Mouse (Mus musculus) inflammation-experienced regulatory T-cells, adult 6 months (primary cell): ENCODE data around the gene Osgep. TPM values are rescaled to one million over a fixed set of nuclear protein-coding genes. Genes with fewer than 3 reads are reported as not detected.
"Not testable (repeated sequence)": the region's sequence is repeated elsewhere in the genome, so short reads cannot be mapped to it uniquely, and the experiment has no call there.

ENCODE experiments used
- ATAC-seq: one replicate; pipeline ENCODE4 v1.8.0; 2017
- polyA plus RNA-seq, 3 experiments: library from polyadenylated mRNA; unstranded; fragments of 100-300 nt; shearing (Covaris generic); gene quantifications; one replicate each; pipeline ENCODE4 v1.2.1; 2017

Gene Osgep
- polyA plus RNA-seq: 10 to 100 TPM; 68.7 to 77.3 (median 74.3) TPM

DNA sequence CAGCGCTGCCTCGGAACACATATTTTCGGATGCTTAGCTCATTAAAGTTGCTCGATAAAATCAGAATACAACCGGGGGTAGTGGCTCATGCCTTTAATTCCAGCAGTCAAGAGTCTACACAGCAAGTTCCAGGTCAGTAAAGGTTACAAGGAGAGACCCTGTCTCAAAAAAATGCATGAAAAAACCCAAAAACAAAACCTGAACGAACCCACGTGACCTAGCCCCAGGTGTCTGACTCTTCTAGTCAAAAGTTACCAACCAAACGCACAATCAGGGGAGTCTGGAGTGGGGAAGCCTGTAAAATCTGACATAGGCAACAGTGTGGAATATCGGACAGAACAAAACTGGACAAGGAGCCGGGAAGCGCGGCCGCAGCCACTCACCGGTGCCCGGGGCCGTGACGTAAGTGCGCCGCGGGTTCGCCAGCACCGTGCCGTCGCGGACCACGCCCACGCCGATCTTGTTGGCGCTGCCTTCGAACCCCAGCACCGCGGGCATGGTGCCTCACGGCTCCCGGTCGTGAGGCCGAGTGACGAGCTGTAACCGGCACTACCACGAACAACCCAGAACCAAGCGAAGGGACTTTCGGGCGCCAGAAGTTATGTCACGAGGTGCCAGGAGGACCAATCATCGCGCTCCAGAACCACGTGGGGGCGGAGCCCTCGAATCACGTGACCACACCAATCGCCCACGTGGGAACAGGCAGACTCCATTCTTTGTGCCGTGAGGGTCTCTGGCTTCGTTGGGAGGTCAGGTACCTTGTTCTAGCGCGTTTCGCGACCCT is at the start of gene Osgep, which contains the start of gene Apex1:
Gene Osgep (minus strand): TSS at position 613 of the 784 bp plus-strand sequence.
Gene Apex1 (plus strand): TSS at position 688 of the 784 bp plus-strand sequence.
- peak; percentile 95 for ATAC-seq

- ATAC-seq: no peak
Measured at GRCm38 (mm10) chr14:50973700-50974099, 49.0 kb upstream of the Osgep start.

DNA sequence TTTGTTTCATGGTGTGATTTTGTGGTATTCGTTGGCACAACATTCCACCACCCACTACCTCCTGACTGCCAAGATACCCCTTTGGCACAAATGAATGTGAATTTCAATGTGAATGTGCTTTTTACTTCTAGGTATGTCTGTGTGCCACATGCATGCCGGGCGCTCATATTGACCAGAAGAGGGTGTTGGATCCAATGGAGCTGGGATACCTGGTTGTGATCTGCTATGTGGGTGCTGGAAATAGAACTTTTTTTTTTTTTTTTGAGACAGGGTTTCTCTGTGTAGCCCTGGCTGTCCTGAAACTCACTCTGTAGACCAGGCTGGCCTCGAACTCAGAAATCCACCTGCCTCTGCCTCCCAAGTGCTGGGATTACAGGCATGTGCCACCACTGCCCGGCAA is 48.4 kb upstream of the Osgep start:
- ATAC-seq: not testable (repeated sequence)

DNA sequence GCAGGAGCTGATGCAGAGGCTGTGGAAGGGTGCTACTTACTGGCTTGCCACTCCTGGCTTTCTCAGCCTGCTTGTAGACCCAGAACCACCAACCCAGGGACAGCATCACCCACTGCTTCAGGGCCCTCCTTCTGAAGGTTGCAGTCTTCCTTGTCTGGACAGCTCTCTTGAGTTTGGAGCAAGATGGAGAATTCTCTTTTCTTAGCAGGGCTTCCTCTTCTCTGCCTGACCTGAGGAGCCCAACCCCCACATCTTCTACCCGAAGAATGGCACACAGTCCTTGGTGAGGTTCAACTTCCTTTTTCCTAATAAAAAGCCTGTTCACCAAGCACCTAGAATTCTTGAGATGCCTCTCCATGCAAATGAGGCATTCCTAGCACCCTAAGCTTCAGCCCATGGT is 46.1 kb upstream of the Osgep start:
- ATAC-seq: no peak

- no peak for ATAC-seq
Measured at GRCm38 (mm10) chr14:50969558-50970544, 45.2 kb upstream of the Osgep start.

GRCm38 (mm10) chr14:50969041-50969440 is 44.3 kb upstream of the Osgep start:
- no peak for ATAC-seq

DNA sequence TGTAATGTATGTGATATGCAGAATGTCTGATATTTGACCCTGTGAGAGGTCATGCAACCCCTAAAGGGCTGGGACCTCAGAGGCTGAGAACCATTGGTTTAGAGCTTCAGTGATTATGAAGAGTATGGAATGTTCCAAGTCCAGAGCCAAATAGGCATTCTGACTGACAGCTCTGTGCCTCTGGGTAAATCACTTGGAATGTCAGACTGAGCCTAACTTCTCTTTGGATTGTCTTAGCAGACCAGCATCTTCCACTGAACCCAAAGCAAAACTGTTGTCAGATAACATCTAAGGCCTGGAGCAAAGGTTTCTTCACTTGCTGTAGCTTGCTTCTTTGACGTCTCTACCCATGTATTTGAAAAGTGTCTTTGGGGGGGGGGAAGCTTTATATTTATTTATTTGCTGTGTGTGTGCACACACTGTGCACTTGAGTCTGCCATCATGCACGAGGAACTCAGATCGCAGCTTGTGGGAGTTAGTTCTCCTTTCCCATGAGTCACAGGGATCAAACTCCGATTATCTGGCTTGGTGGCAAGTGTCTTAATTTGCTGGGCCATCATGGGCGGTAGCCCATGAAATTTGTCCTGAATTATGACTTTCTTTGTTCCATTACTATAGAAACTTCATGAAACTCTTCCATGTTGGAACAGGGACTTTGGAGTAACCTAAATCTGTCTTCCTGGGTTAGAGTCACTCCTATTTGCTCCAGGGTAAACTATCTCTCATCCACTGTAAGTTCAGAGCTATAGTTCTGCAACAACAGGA is 43.7 kb upstream of the Osgep start:
- no peak for ATAC-seq

DNA sequence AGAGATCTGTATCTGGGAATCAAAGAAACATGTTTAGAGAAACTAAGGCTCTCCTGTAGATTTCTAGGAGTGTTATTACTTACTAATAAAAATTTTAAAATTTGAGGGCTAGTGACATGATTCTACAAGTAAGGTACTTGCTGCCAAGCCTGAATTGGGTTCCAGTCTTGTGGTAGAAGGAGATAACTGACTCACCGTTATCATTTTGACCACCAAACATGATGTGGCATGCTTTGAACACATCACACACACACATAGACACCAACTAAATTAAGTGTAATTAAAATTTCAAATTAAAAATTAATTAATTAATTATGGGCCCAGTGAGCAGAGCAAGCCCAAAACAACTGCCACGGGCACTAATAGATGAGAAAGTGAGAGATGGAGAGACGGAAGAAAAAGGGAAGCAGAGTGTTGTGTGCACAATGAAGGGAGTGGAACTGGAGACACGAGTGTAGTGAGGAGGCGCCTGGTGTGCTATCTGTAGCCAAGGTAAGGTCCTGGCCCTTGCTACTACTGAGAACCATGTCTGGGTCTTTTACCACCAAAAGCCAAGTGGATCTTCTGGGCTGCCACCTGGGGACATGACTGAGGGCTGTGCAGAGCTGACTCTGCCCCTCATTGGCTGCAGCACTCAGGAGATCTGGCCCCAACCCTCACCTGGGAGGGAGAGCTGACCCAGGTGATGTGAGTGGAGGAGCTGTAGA is 33.7 kb upstream of the Osgep start:
- ATAC-seq: not testable (repeated sequence)

DNA sequence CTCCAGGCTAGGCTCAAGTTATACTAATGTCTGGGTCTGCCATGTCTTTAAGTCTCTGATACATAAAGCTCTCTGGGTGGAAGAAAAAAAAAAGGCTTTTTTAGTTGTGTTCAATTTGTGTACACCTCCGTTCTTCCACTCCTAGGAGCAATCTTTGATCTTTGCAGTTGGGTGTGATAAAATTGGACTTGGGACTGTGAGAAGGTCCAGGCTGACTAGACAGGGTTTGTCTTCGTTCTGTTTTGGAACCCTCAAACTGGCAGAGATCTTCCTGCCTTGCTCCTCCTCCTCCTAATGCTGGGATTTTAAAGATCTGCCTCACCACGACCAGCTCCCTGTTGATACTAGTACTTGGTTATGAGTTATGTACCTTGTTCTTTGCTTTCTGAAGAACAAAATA is 32.5 kb upstream of the Osgep start:
- not testable (repeated sequence) for ATAC-seq

GRCm38 (mm10) chr14:50956724-50957123 is 32.0 kb upstream of the Osgep start:
- ATAC-seq: not testable (repeated sequence)

GRCm38 (mm10) chr14:50955942-50956508 is 31.3 kb upstream of the Osgep start, which contains the start of gene Pnp2:
TSS of gene Pnp2 (plus strand) at chr14:50955992.
- peak; percentile 89 for ATAC-seq

DNA sequence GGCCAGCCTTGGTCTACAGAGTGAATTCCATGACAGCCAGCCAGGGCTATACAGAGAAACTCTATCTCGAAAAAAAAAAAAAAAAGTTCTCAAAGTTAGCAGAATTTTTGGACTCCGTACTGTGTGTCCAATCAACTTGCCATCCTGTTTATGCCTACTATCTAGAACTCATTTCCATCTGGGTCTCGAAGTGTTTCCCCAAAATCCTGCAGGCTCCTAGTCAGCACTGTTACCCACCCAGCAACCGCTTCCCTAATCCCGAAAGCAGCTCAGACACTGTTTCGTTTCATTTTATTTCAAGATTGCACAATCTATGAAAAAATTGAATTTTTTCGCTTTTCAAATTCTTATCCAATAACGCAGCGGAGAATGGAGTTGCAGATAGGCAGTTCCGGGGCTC is 30.8 kb upstream of the Osgep start:
- ATAC-seq: no peak

DNA sequence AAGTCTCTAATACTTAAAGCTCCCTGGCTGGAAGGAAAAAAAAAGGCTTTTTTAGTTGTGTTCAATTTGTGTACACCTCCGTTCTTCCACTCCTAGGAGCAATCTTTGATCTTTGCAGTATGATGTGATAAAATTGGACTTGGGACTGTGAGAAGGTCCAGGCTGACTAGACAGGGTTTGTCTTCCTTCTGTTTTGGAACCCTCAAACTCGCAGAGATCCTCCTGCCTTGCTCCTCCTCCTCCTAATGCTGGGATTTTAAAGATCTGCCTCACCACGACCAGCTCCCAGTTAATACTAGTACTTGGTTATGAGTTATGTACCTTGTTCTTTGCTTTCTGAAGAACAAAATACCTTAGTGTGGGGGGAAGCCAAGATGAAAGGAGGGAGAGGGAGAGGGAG is 20.8 kb upstream of the Osgep start:
- ATAC-seq: not testable (repeated sequence)

DNA sequence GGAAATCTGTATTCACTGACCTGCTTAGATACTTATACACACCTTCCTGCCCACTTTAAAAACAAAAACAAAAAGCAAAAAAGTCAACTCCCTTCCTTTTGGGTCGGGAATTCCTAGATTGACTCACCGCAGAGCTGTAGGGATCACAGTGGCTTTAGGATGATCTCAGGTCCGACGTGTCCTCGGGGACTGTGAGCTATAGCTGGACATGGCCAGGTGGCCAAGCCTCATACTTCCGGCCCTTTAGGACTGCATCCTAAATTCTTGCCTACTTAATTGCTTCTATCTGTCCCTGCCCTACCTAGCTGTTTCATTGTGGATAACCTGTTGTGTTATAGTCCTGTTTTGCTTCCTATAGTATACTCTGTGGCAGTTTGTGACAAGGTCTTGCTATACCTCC is 20.4 kb upstream of the Osgep start:
- ATAC-seq: not testable (repeated sequence)

GRCm38 (mm10) chr14:50944668-50945033 is 20.0 kb upstream of the Osgep start:
- peak; percentile 87 for ATAC-seq

- peak; percentile 87 for ATAC-seq
Measured at GRCm38 (mm10) chr14:50943932-50944667, 19.4 kb upstream of the Osgep start, which contains the start of gene Gm49342. TSS of gene Gm49342 (plus strand) at chr14:50944517.

- peak; percentile 73 for ATAC-seq
Measured at GRCm38 (mm10) chr14:50938940-50939339, 14.2 kb upstream of the Osgep start.

DNA sequence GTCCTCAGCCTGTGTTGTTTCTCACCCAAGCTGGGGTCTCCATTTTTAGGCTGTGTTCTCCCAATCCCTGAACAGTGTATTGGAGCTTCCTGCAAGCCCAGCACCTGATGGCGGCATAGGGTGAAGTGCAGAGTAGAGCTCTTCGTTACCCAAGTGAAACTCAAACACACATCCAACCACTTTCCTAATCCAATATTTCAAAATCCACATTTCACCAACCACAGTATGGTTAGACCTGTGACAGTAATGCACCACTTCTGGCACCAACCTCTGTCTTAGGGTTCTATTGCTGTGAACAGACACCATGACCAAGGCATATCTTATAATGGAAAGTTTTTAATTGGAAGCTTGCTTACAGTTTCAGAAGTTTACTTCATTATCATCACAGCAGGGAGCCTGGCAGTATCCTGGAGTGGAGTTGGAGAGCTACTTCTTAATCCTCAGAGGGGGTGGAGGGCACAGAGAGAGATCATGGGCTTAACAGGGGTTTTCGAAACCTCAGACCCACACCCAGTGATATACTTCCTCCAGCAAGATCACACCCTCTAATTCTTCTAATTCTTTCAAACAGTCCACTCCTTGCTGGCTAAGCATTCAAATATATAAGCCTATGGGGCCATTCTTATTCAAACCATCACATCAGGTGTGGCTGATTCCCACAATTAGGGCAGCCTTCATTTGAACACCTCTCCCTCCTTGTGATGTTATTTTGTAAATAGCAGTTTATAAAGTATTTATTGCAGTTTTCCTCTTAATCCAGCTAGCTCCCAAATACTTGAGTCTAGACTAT is 13.6 kb upstream of the Osgep start:
- no peak for ATAC-seq

GRCm38 (mm10) chr14:50936649-50937048 is 12.0 kb upstream of the Osgep start:
- ATAC-seq: no peak
